Mouse (Mus musculus): ENCODE data around the gene Lgr5. TPM values are rescaled to one million over a fixed set of nuclear protein-coding genes. Genes with fewer than 3 reads are reported as not detected.

The Lgr5 gene
- polyA plus RNA-seq, 1 experiment from 2014 or later, result 7.1 TPM

- H3K27ac ChIP-seq (replicated peaks), result peak overlapping the region; percentile 78
- DNase-seq (ENCODE audit: low spot score), result peak; percentile 24
- no peaks in the 10 kb centered on the region for H3K9me3 ChIP-seq
- 0 out of 2 replicates have a peak, but pooled peaks cover 4% of the 10 kb centered on the region for H3K27me3 ChIP-seq (replicated peaks; ENCODE audit: low read depth, poor library complexity, severe bottlenecking)
- no peaks in the 10 kb centered on the region for H3K36me3 ChIP-seq (replicated peaks)
- WGBS, result 19% methylated on average over 4 of the region's 4 CpGs
- no peak overlapping the region for H3K4me3 ChIP-seq
- H3K4me1 ChIP-seq, result peaks cover 31% of the 10 kb centered on the region
Observed at GRCm38 (mm10) chr10:115521081-115521451, 66.5 kb downstream of the Lgr5 start.

- H3K9me3 ChIP-seq, result no peaks in the 10 kb centered on the region
- DNase-seq (ENCODE audit: low spot score), result peak; percentile 48
- WGBS, result 47% methylated on average over 17 of the region's 17 CpGs
- H3K27ac ChIP-seq (replicated peaks), result peak overlapping the region; percentile 78
- H3K36me3 ChIP-seq (replicated peaks), result no peaks in the 10 kb centered on the region
- 0 out of 2 replicates have a peak, but pooled peaks cover 4% of the 10 kb centered on the region for H3K27me3 ChIP-seq (replicated peaks; ENCODE audit: low read depth, poor library complexity, severe bottlenecking)
- H3K4me3 ChIP-seq, result 0 out of 2 replicates have a peak overlapping the region, but pooled peaks have one; percentile 23
- H3K4me1 ChIP-seq, result peaks cover 31% of the 10 kb centered on the region
Observed at GRCm38 (mm10) chr10:115520200-115521080, 67.1 kb downstream of the Lgr5 start.

GRCm38 (mm10) chr10:115518845-115519244, 68.7 kb downstream of the Lgr5 start:
- 86% methylated on average over 3 of the region's 3 CpGs for WGBS

GRCm38 (mm10) chr10:115515503-115515902, 72.1 kb downstream of the Lgr5 start:
- no peak for DNase-seq (ENCODE audit: low spot score)
- no peaks in the 10 kb centered on the region for H3K27me3 ChIP-seq (replicated peaks; ENCODE audit: low read depth, poor library complexity, severe bottlenecking)
- H3K4me3 ChIP-seq, result no peak overlapping the region
- H3K36me3 ChIP-seq (replicated peaks), result no peaks in the 10 kb centered on the region
- H3K4me1 ChIP-seq, result peaks cover 17% of the 10 kb centered on the region
- 88% methylated on average over 7 of the region's 7 CpGs for WGBS
- no peak overlapping the region for H3K27ac ChIP-seq (replicated peaks)
- no peaks in the 10 kb centered on the region for H3K9me3 ChIP-seq

More at GRCm38 (mm10) chr10:115518845-115519244, 68.7 kb downstream of the Lgr5 start:
- Histone ChIP-seq H3K27me3 (replicated peaks; ENCODE audit: low read depth, poor library complexity, severe bottlenecking) (0 out of 2 replicates have a peak, but pooled peaks cover 4% of the 10 kb centered on the region), H3K4me3 (no peak overlapping the region), H3K4me1 (peaks cover 31% of the 10 kb centered on the region), H3K36me3 (replicated peaks) (no peaks in the 10 kb centered on the region), H3K9me3 (no peaks in the 10 kb centered on the region), H3K27ac (replicated peaks) (no peak overlapping the region)
- DNase-seq (ENCODE audit: low spot score), result no peak

- H3K36me3 ChIP-seq (replicated peaks), result no peaks in the 10 kb centered on the region
- WGBS, result 89% methylated on average over 5 of the region's 5 CpGs
- H3K4me3 ChIP-seq, result no peak overlapping the region
- H3K4me1 ChIP-seq, result no peaks in the 10 kb centered on the region
- H3K27me3 ChIP-seq (replicated peaks; ENCODE audit: low read depth, poor library complexity, severe bottlenecking), result no peaks in the 10 kb centered on the region
- H3K9me3 ChIP-seq, result no peaks in the 10 kb centered on the region
- DNase-seq (ENCODE audit: low spot score), result no peak
- H3K27ac ChIP-seq (replicated peaks), result no peak overlapping the region
Observed at GRCm38 (mm10) chr10:115510959-115511358, 76.6 kb downstream of the Lgr5 start.

- 90% methylated on average over 16 of the region's 16 CpGs for WGBS
- no peaks in the 10 kb centered on the region for H3K9me3 ChIP-seq
- H3K27me3 ChIP-seq (replicated peaks; ENCODE audit: low read depth, poor library complexity, severe bottlenecking), result no peaks in the 10 kb centered on the region
- DNase-seq (ENCODE audit: low spot score), result no peak
- H3K27ac ChIP-seq (replicated peaks), result no peak overlapping the region
- H3K4me1 ChIP-seq, result no peaks in the 10 kb centered on the region
- no peaks in the 10 kb centered on the region for H3K36me3 ChIP-seq (replicated peaks)
- no peak overlapping the region for H3K4me3 ChIP-seq
Observed at GRCm38 (mm10) chr10:115505631-115506239, 81.8 kb downstream of the Lgr5 start.

- H3K4me3 ChIP-seq, result no peak overlapping the region
- no peaks in the 10 kb centered on the region for H3K9me3 ChIP-seq
- WGBS, result 93% methylated on average over 10 of the region's 10 CpGs
- H3K4me1 ChIP-seq, result no peaks in the 10 kb centered on the region
- no peak overlapping the region for H3K27ac ChIP-seq (replicated peaks)
- no peaks in the 10 kb centered on the region for H3K27me3 ChIP-seq (replicated peaks; ENCODE audit: low read depth, poor library complexity, severe bottlenecking)
- no peak for DNase-seq (ENCODE audit: low spot score)
- H3K36me3 ChIP-seq (replicated peaks), result no peaks in the 10 kb centered on the region
Observed at GRCm38 (mm10) chr10:115505155-115505554, 82.4 kb downstream of the Lgr5 start.

- Histone ChIP-seq H3K4me1 (peaks cover 36% of the 10 kb centered on the region), H3K36me3 (replicated peaks) (no peaks in the 10 kb centered on the region), H3K27me3 (replicated peaks; ENCODE audit: low read depth, poor library complexity, severe bottlenecking) (no peaks in the 10 kb centered on the region), H3K4me3 (peak overlapping the region; percentile 32), H3K9me3 (peaks cover 5% of the 10 kb centered on the region; the same call in 1 of the 2 replicates), H3K27ac (replicated peaks) (peak overlapping the region; percentile 61)
- no peak for DNase-seq (ENCODE audit: low spot score)
- WGBS, result 2% methylated on average over 7 of the region's 7 CpGs
Observed at GRCm38 (mm10) chr10:115493778-115494141, 93.8 kb downstream of the Lgr5 start.

- Histone ChIP-seq H3K27me3 (replicated peaks; ENCODE audit: low read depth, poor library complexity, severe bottlenecking) (no peaks in the 10 kb centered on the region), H3K27ac (replicated peaks) (peak overlapping the region; percentile 61), H3K4me1 (peaks cover 36% of the 10 kb centered on the region), H3K36me3 (replicated peaks) (no peaks in the 10 kb centered on the region), H3K9me3 (peaks cover 5% of the 10 kb centered on the region; the same call in 1 of the 2 replicates), H3K4me3 (peak overlapping the region; percentile 32; the same call in 1 of the 2 replicates)
- peak; percentile 33 for DNase-seq (ENCODE audit: low spot score)
- 34% methylated on average over 12 of the region's 12 CpGs for WGBS
Observed at GRCm38 (mm10) chr10:115492956-115493777, 94.4 kb downstream of the Lgr5 start.

- Histone ChIP-seq H3K27ac (replicated peaks) (no peak overlapping the region), H3K36me3 (replicated peaks) (no peaks in the 10 kb centered on the region), H3K4me1 (peaks cover 36% of the 10 kb centered on the region), H3K4me3 (no peak overlapping the region), H3K9me3 (peaks cover 5% of the 10 kb centered on the region; the same call in 1 of the 2 replicates), H3K27me3 (replicated peaks; ENCODE audit: low read depth, poor library complexity, severe bottlenecking) (no peaks in the 10 kb centered on the region)
- no peak for DNase-seq (ENCODE audit: low spot score)
- WGBS, result 96% methylated on average over 7 of the region's 7 CpGs
Observed at GRCm38 (mm10) chr10:115491803-115492510, 95.6 kb downstream of the Lgr5 start.

- no peaks in the 10 kb centered on the region for H3K27me3 ChIP-seq (replicated peaks; ENCODE audit: low read depth, poor library complexity, severe bottlenecking)
- H3K4me1 ChIP-seq, result no peaks in the 10 kb centered on the region
- no peaks in the 10 kb centered on the region for H3K36me3 ChIP-seq (replicated peaks)
- no peak for DNase-seq (ENCODE audit: low spot score)
- no peak overlapping the region for H3K27ac ChIP-seq (replicated peaks)
- 86% methylated on average over 2 of the region's 2 CpGs for WGBS
- H3K9me3 ChIP-seq, result no peaks in the 10 kb centered on the region
- no peak overlapping the region for H3K4me3 ChIP-seq
Observed at GRCm38 (mm10) chr10:115485602-115486001, 102.0 kb downstream of the Lgr5 start.

- peaks cover 8% of the 10 kb centered on the region for H3K27me3 ChIP-seq (replicated peaks; ENCODE audit: low read depth, poor library complexity, severe bottlenecking)
- H3K4me3 ChIP-seq, result no peak overlapping the region
- no peaks in the 10 kb centered on the region for H3K9me3 ChIP-seq
- WGBS, result 85% methylated on average over 3 of the region's 3 CpGs
- no peak overlapping the region for H3K27ac ChIP-seq (replicated peaks)
- H3K4me1 ChIP-seq, result no peaks in the 10 kb centered on the region
- no peaks in the 10 kb centered on the region for H3K36me3 ChIP-seq (replicated peaks)
- DNase-seq (ENCODE audit: low spot score), result no peak
Observed at GRCm38 (mm10) chr10:115484660-115485059, 102.9 kb downstream of the Lgr5 start.
